Mouse (Mus musculus): ENCODE measurements at regions not wholly inside any gene's neighbourhood (a gene's known extent, or its start where the extent isn't known, plus 50 kb on each side); places are given as distances from the start of the nearest gene placed in this dataset.

- DNase-seq (ENCODE audit: low read depth, low spot score), result no peak
These were observed 98.3 kb downstream of the Zfp326 start for GRCm38 (mm10) chr5:105974576-105975177.
